ENCODE assay signal across 30 mouse cellular contexts in genomic region chr13:90252981-90253380, GRCm38 (mm10).
DNase-seq lines count a peak whose midpoint lies in the region; ATAC-seq lines count a peak whose summit lies in the region.
"Had no signal": no experiment of that assay in that cellular context is flagged by ENCODE, and none has a peak within 500 bp of the region (broad histone marks: within the 10 kb centered on the region; RNA-seq: fewer than 3 reads in every experiment).

No protein-coding gene starts in this region.

- H3K9ac ChIP-seq in neural tube, embryonic 11.5 days (ENCODE audit: low read length): no peak overlapping the region
- no peak overlapping the region for H3K9ac ChIP-seq in neural tube, embryonic 15.5 days (replicated peaks)
- H3K9ac ChIP-seq in embryonic facial prominence, embryonic 11.5 days (replicated peaks; ENCODE audit: low read length): no peak overlapping the region
- H3K9ac ChIP-seq in forebrain, embryonic 14.5 days (ENCODE audit: low read length): no peak overlapping the region
- H3K9ac ChIP-seq: forebrain, embryonic 13.5 days; forebrain, postnatal 0 days; heart, embryonic 13.5 days; hindbrain, embryonic 14.5 days had no signal

- no peak overlapping the region for H3K27ac ChIP-seq in neural tube, embryonic 11.5 days (ENCODE audit: low read depth, low read length)
- H3K27ac ChIP-seq in neural tube, embryonic 15.5 days (replicated peaks): no peak overlapping the region
- H3K27ac ChIP-seq in embryonic facial prominence, embryonic 11.5 days (replicated peaks; ENCODE audit: low read depth, low read length): no peak overlapping the region
- H3K27ac ChIP-seq in forebrain, embryonic 14.5 days (ENCODE audit: low read depth, low read length): no peak overlapping the region
- H3K27ac ChIP-seq: forebrain, embryonic 10.5 days; forebrain, embryonic 13.5 days; heart, adult 2 months; heart, embryonic 10.5 days; heart, embryonic 13.5 days; hindbrain, embryonic 14.5 days; hindbrain, postnatal 0 days had no signal

- H3K36me3 ChIP-seq in neural tube, embryonic 11.5 days (ENCODE audit: control insufficient read depth, insufficient read depth, low read length): no peaks in the 10 kb centered on the region
- no peaks in the 10 kb centered on the region for H3K36me3 ChIP-seq in neural tube, embryonic 15.5 days
- H3K36me3 ChIP-seq in embryonic facial prominence, embryonic 11.5 days (replicated peaks; ENCODE audit: control insufficient read depth, insufficient read depth, low read depth, low read length): no peaks in the 10 kb centered on the region
- H3K36me3 ChIP-seq in forebrain, embryonic 14.5 days (ENCODE audit: control insufficient read depth, insufficient read depth, low read length): no peaks in the 10 kb centered on the region
- H3K36me3 ChIP-seq: forebrain, embryonic 10.5 days; G1E; heart, embryonic 10.5 days; heart, embryonic 13.5 days had no signal

- H3K4me2 ChIP-seq in neural tube, embryonic 11.5 days (ENCODE audit: low read depth): no peak overlapping the region
- no peak overlapping the region for H3K4me2 ChIP-seq in neural tube, embryonic 15.5 days
- H3K4me2 ChIP-seq in embryonic facial prominence, embryonic 11.5 days (ENCODE audit: low read depth, low read length): no peak overlapping the region
- no peak overlapping the region for H3K4me2 ChIP-seq in forebrain, embryonic 14.5 days (ENCODE audit: low read length)
- H3K4me2 ChIP-seq: forebrain, embryonic 13.5 days; heart, embryonic 13.5 days; hindbrain, embryonic 14.5 days had no signal

- H3K27me3 ChIP-seq in neural tube, embryonic 11.5 days (ENCODE audit: control insufficient read depth, insufficient read depth, low read length): no peaks in the 10 kb centered on the region
- H3K27me3 ChIP-seq in neural tube, embryonic 15.5 days (replicated peaks): no peaks in the 10 kb centered on the region
- H3K27me3 ChIP-seq in embryonic facial prominence, embryonic 11.5 days (ENCODE audit: control insufficient read depth, insufficient read depth, low read length): no peaks in the 10 kb centered on the region
- H3K27me3 ChIP-seq in forebrain, embryonic 14.5 days (replicated peaks; ENCODE audit: control insufficient read depth, insufficient read depth, low read length): no peaks in the 10 kb centered on the region
- H3K27me3 ChIP-seq: CH12.LX; forebrain, embryonic 13.5 days; heart, embryonic 13.5 days; Patski had no signal

- H3K9me3 ChIP-seq in neural tube, embryonic 11.5 days (ENCODE audit: control insufficient read depth, low read length): no peaks in the 10 kb centered on the region
- H3K9me3 ChIP-seq in neural tube, embryonic 15.5 days (replicated peaks): no peaks in the 10 kb centered on the region
- no peaks in the 10 kb centered on the region for H3K9me3 ChIP-seq in embryonic facial prominence, embryonic 11.5 days (replicated peaks; ENCODE audit: control insufficient read depth, low read length)
- no peaks in the 10 kb centered on the region for H3K9me3 ChIP-seq in forebrain, embryonic 14.5 days (replicated peaks; ENCODE audit: control insufficient read depth, low read length)
- H3K9me3 ChIP-seq: forebrain, embryonic 10.5 days; forebrain, embryonic 13.5 days; G1E; heart, embryonic 10.5 days; heart, embryonic 13.5 days had no signal

- H3K4me3 ChIP-seq in neural tube, embryonic 11.5 days (ENCODE audit: low read depth, low read length): no peak overlapping the region
- no peak overlapping the region for H3K4me3 ChIP-seq in neural tube, embryonic 15.5 days (replicated peaks)
- H3K4me3 ChIP-seq in embryonic facial prominence, embryonic 11.5 days (ENCODE audit: low read depth, low read length): no peak overlapping the region
- H3K4me3 ChIP-seq in forebrain, embryonic 14.5 days (ENCODE audit: low read depth, low read length): no peak overlapping the region
- H3K4me3 ChIP-seq: forebrain, embryonic 10.5 days; forebrain, embryonic 13.5 days; heart, adult 2 months; heart, embryonic 10.5 days; heart, embryonic 13.5 days had no signal

- WGBS in neural tube, embryonic 11.5 days: 21% methylated on average over 1 of the region's 1 CpGs
- 32% methylated on average over 1 of the region's 1 CpGs for WGBS in neural tube, embryonic 15.5 days
- WGBS in embryonic facial prominence, embryonic 11.5 days: 16% methylated on average over 1 of the region's 1 CpGs
- WGBS in forebrain, embryonic 14.5 days: 42% methylated on average over 1 of the region's 1 CpGs

- DNase-seq in neural tube, embryonic 11.5 days (ENCODE audit: low spot score): peak; percentile 10
- DNase-seq in embryonic facial prominence, embryonic 11.5 days (ENCODE audit: low spot score): peak; percentile 61
- DNase-seq in hindlimb bud, embryonic 11.5 days (ENCODE audit: extremely low spot score, low read depth, low spot score): peak; percentile 39
- DNase-seq in mesoderm, embryonic 11.5 days (ENCODE audit: low read depth, low spot score): peak; percentile 32
- DNase-seq in urinary bladder, postnatal 36 days (ENCODE audit: low spot score in 2 of 2): no peak
- no peak for DNase-seq in forebrain, embryonic 14.5 days (ENCODE audit: low spot score)
- DNase-seq in adrenal gland, postnatal 36 days: no peak
- DNase-seq: adrenal gland, postnatal 10 days; B cell, adult 2 months; cerebellum, adult 11 months; cerebellum, adult 2 months; cerebellum, postnatal 10 days; cerebellum, postnatal 36 days; forebrain, postnatal 0 days; gastrocnemius, postnatal 10 days; gastrocnemius, postnatal 36 days; heart, adult 2 months; heart, postnatal 14 days; heart, postnatal 4 days had no signal

- ATAC-seq in neural tube, embryonic 11.5 days (ENCODE audit: insufficient read depth, low FRiP score, low TSS enrichment): no peak
- ATAC-seq in neural tube, embryonic 15.5 days (ENCODE audit: low FRiP score): no peak
- no peak for ATAC-seq in embryonic facial prominence, embryonic 11.5 days (replicated peaks; ENCODE audit: insufficient number of reproducible peaks, low FRiP score, low TSS enrichment, low read depth)
- no peak for ATAC-seq in forebrain, embryonic 14.5 days
- ATAC-seq: forebrain, embryonic 13.5 days; forebrain, postnatal 0 days; intestine, postnatal 0 days; Patski had no signal

- H3K4me1 ChIP-seq in neural tube, embryonic 11.5 days (ENCODE audit: control insufficient read depth, insufficient read depth, low read length): no peaks in the 10 kb centered on the region
- H3K4me1 ChIP-seq in neural tube, embryonic 15.5 days: no peaks in the 10 kb centered on the region
- H3K4me1 ChIP-seq in embryonic facial prominence, embryonic 11.5 days (ENCODE audit: control insufficient read depth, insufficient read depth, low read length): no peaks in the 10 kb centered on the region
- H3K4me1 ChIP-seq in forebrain, embryonic 14.5 days (ENCODE audit: control insufficient read depth, insufficient read depth, low read length): no peaks in the 10 kb centered on the region
- H3K4me1 ChIP-seq: forebrain, embryonic 10.5 days; forebrain, embryonic 13.5 days; heart, embryonic 10.5 days; heart, embryonic 13.5 days had no signal

Comparison
In these comparisons a context has a peak if more than half of its experiments do, and no peak if none do; other contexts are left out.
1. DNase-seq: peak in neural tube, embryonic 11.5 days (single experiment), embryonic facial prominence, embryonic 11.5 days (single experiment), hindlimb bud, embryonic 11.5 days (single experiment) and mesoderm, embryonic 11.5 days (single experiment); none in urinary bladder, postnatal 36 days (0 of 2), forebrain, embryonic 14.5 days (single experiment) and adrenal gland, postnatal 36 days (0 of 2).